Mouse (Mus musculus) kidney, embryonic 14.5 days (tissue): ENCODE measurements at regions not wholly inside any gene's neighbourhood (a gene's known extent, or its start where the extent isn't known, plus 50 kb on each side); places are given as distances from the start of the nearest gene placed in this dataset.
"Not testable (repeated sequence)": the region's sequence is repeated elsewhere in the genome, so short reads cannot be mapped to it uniquely, and the experiment has no call there.

Experiments used
- ATAC-seq: fragments of 200-750 bp; cut with Nextera tagmentation; 2 replicates; pipeline ENCODE4 v1.8.0; 2017; ENCODE audit warnings: moderate number of reproducible peaks, mild to moderate bottlenecking, moderate TSS enrichment, moderate library complexity; ENCODE audit not compliant: low FRiP score, low TSS enrichment
- H3K27ac ChIP-seq: fragments of 300-500 bp; sonication (generic); 2 replicates; pipeline ENCODE4 v1.5.1; 2014; ENCODE audit warnings: low read depth, mild to moderate bottlenecking, low read length, moderate library complexity, mixed read lengths
- H3K27me3 ChIP-seq: fragments of 300-500 bp; sonication (generic); 2 replicates; pipeline ENCODE4 v1.6.1; 2014; ENCODE audit warnings: mild to moderate bottlenecking, low read length; ENCODE audit not compliant: control insufficient read depth, insufficient read depth
- H3K36me3 ChIP-seq: fragments of 300-500 bp; sonication (generic); 2 replicates; pipeline ENCODE4 v1.6.1; 2014; ENCODE audit warnings: low read length, mixed read lengths; ENCODE audit not compliant: control insufficient read depth, insufficient read depth
- H3K4me1 ChIP-seq: fragments of 300-500 bp; sonication (generic); 2 replicates; pipeline ENCODE4 v1.6.1; 2014; ENCODE audit warnings: low read length, mixed read lengths; ENCODE audit not compliant: control insufficient read depth, insufficient read depth
- H3K4me2 ChIP-seq: fragments of 300-500 bp; sonication (generic); replicated peaks from 2 replicates; pipeline ENCODE4 v1.6.1; 2014; ENCODE audit warnings: low read depth, mild to moderate bottlenecking, low read length
- H3K4me3 ChIP-seq: fragments of 300-500 bp; sonication (generic); 2 replicates; pipeline ENCODE4 v1.5.1; 2014; ENCODE audit warnings: mild to moderate bottlenecking, low read length
- H3K9ac ChIP-seq: fragments of 300-500 bp; sonication (generic); 2 replicates; pipeline ENCODE4 v1.6.1; 2014; ENCODE audit warnings: low read depth, mild to moderate bottlenecking, low read length, moderate library complexity
- H3K9me3 ChIP-seq: fragments of 300-500 bp; sonication (generic); 2 replicates; pipeline ENCODE4 v1.6.1; 2016; ENCODE audit warnings: low read length; ENCODE audit not compliant: control insufficient read depth
- WGBS: fragments of 180-500 bp; shearing (Covaris S2); extraction: QIAGEN DNeasy Blood & Tissue Kit; methylation state at CpG from one replicate; pipeline ENCODE4 v1.1.7; 2014; 5-methylcytosine and 5-hydroxymethylcytosine counted together

- H3K4me2 ChIP-seq, ATAC-seq, H3K9me3 ChIP-seq, H3K9ac ChIP-seq, H3K4me3 ChIP-seq, H3K27me3 ChIP-seq, H3K27ac ChIP-seq, H3K4me1 ChIP-seq, H3K36me3 ChIP-seq: not testable (repeated sequence)
- WGBS = 93% methylated on average over 7 of the region's 7 CpGs
Observed at GRCm38 (mm10) chr10:103507051-103507450, 139.5 kb downstream of the Slc6a15 start.

GRCm38 (mm10) chr10:103544502-103544901, 176.9 kb downstream of the Slc6a15 start:
- no peaks in the 10 kb centered on the region for H3K4me1 ChIP-seq
- WGBS = 62% methylated on average over 2 of the region's 2 CpGs
- no peak for ATAC-seq

GRCm38 (mm10) chr10:103549510-103549909, 181.9 kb downstream of the Slc6a15 start:
- H3K9me3 ChIP-seq = no peaks in the 10 kb centered on the region
- H3K4me1 ChIP-seq = no peaks in the 10 kb centered on the region
- no peak overlapping the region for H3K4me3 ChIP-seq
- H3K36me3 ChIP-seq = no peaks in the 10 kb centered on the region
- 85% methylated on average over 2 of the region's 2 CpGs for WGBS
- no peak overlapping the region for H3K9ac ChIP-seq
- no peak for ATAC-seq
- H3K4me2 ChIP-seq = no peak overlapping the region
- no peak overlapping the region for H3K27ac ChIP-seq
- H3K27me3 ChIP-seq = no peaks in the 10 kb centered on the region

More at GRCm38 (mm10) chr10:103544502-103544901, 176.9 kb downstream of the Slc6a15 start:
- Histone ChIP-seq H3K27ac (no peak overlapping the region), H3K4me3 (no peak overlapping the region), H3K4me2 (no peak overlapping the region), H3K36me3 (no peaks in the 10 kb centered on the region), H3K9ac (no peak overlapping the region), H3K9me3 (no peaks in the 10 kb centered on the region), H3K27me3 (no peaks in the 10 kb centered on the region)

- Histone ChIP-seq H3K9me3 (no peaks in the 10 kb centered on the region), H3K4me2 (no peak overlapping the region), H3K27ac (no peak overlapping the region), H3K27me3 (no peaks in the 10 kb centered on the region), H3K9ac (no peak overlapping the region), H3K4me1 (no peaks in the 10 kb centered on the region), H3K36me3 (no peaks in the 10 kb centered on the region), H3K4me3 (no peak overlapping the region)
- 73% methylated on average over 3 of the region's 3 CpGs for WGBS
- ATAC-seq = no peak
Observed at GRCm38 (mm10) chr10:103585097-103585496, 217.5 kb downstream of the Slc6a15 start.

- Histone ChIP-seq H3K36me3 (no peaks in the 10 kb centered on the region), H3K4me1 (no peaks in the 10 kb centered on the region), H3K4me2 (no peak overlapping the region), H3K27ac (no peak overlapping the region), H3K4me3 (no peak overlapping the region), H3K9me3 (no peaks in the 10 kb centered on the region), H3K9ac (no peak overlapping the region), H3K27me3 (no peaks in the 10 kb centered on the region)
- WGBS = 95% methylated on average over 2 of the region's 2 CpGs
- no peak for ATAC-seq
Observed at GRCm38 (mm10) chr10:103585504-103585903, 217.9 kb downstream of the Slc6a15 start.

GRCm38 (mm10) chr10:103591985-103592384, 224.4 kb downstream of the Slc6a15 start:
- Histone ChIP-seq H3K36me3 (no peaks in the 10 kb centered on the region), H3K4me3 (no peak overlapping the region), H3K27ac (no peak overlapping the region), H3K4me2 (no peak overlapping the region), H3K9ac (no peak overlapping the region), H3K9me3 (no peaks in the 10 kb centered on the region), H3K27me3 (no peaks in the 10 kb centered on the region), H3K4me1 (no peaks in the 10 kb centered on the region)
- no peak for ATAC-seq
- 82% methylated on average over 2 of the region's 2 CpGs for WGBS

- no peak for ATAC-seq
- no peaks in the 10 kb centered on the region for H3K27me3 ChIP-seq
- no peak overlapping the region for H3K27ac ChIP-seq
- H3K4me3 ChIP-seq = no peak overlapping the region
- no peaks in the 10 kb centered on the region for H3K4me1 ChIP-seq
- no peak overlapping the region for H3K9ac ChIP-seq
- WGBS = 76% methylated on average over 2 of the region's 2 CpGs
- no peaks in the 10 kb centered on the region for H3K9me3 ChIP-seq
- H3K36me3 ChIP-seq = no peaks in the 10 kb centered on the region
- no peak overlapping the region for H3K4me2 ChIP-seq
Observed at GRCm38 (mm10) chr10:103641162-103641561, 273.6 kb downstream of the Slc6a15 start.

- H3K4me2 ChIP-seq = no peak overlapping the region
- ATAC-seq = no peak
- WGBS = 91% methylated on average over 3 of the region's 3 CpGs
- H3K9ac ChIP-seq = no peak overlapping the region
- no peaks in the 10 kb centered on the region for H3K9me3 ChIP-seq
- no peaks in the 10 kb centered on the region for H3K4me1 ChIP-seq
- no peaks in the 10 kb centered on the region for H3K27me3 ChIP-seq
- no peak overlapping the region for H3K4me3 ChIP-seq
- H3K36me3 ChIP-seq = no peaks in the 10 kb centered on the region
- no peak overlapping the region for H3K27ac ChIP-seq
Observed at GRCm38 (mm10) chr10:103649848-103650247, 282.3 kb downstream of the Slc6a15 start.

- ATAC-seq = no peak
- Histone ChIP-seq H3K4me2 (no peak overlapping the region), H3K27me3 (no peaks in the 10 kb centered on the region), H3K4me1 (no peaks in the 10 kb centered on the region), H3K4me3 (no peak overlapping the region), H3K27ac (no peak overlapping the region), H3K36me3 (no peaks in the 10 kb centered on the region), H3K9me3 (no peaks in the 10 kb centered on the region), H3K9ac (no peak overlapping the region)
- WGBS = 81% methylated on average over 3 of the region's 3 CpGs
Observed at GRCm38 (mm10) chr10:103673081-103673480, 305.5 kb downstream of the Slc6a15 start.

- no peak for ATAC-seq
- Histone ChIP-seq H3K4me3 (no peak overlapping the region), H3K9me3 (no peaks in the 10 kb centered on the region), H3K27me3 (no peaks in the 10 kb centered on the region), H3K36me3 (no peaks in the 10 kb centered on the region), H3K4me1 (no peaks in the 10 kb centered on the region), H3K9ac (no peak overlapping the region), H3K4me2 (no peak overlapping the region), H3K27ac (no peak overlapping the region)
- 85% methylated on average over 3 of the region's 3 CpGs for WGBS
Observed at GRCm38 (mm10) chr10:103673765-103674164, 306.2 kb downstream of the Slc6a15 start.
